Mouse (Mus musculus) forebrain, embryonic 10.5 days (tissue): Measurements from ENCODE around the gene Lim2. TPM values are rescaled to one million over a fixed set of nuclear protein-coding genes. Genes with fewer than 3 reads are reported as not detected.

Experiments
- DNase-seq: peaks from one replicate; pipeline ENCODE4 v3.0.0-alpha.2; 2017; ENCODE audit warnings: low spot score; ENCODE audit errors: extremely low spot score
- H3K27ac ChIP-seq: fragments of 300-500 bp; sonication (generic); 2 replicates; pipeline ENCODE4 v1.5.1; 2016; ENCODE audit warnings: mild to moderate bottlenecking
- H3K27me3 ChIP-seq: fragments of 300-500 bp; sonication (generic); 2 replicates; pipeline ENCODE4 v1.6.1; 2016; ENCODE audit warnings: mild to moderate bottlenecking; ENCODE audit not compliant: poor library complexity, severe bottlenecking
- H3K36me3 ChIP-seq: fragments of 300-500 bp; sonication (generic); replicated peaks from 2 replicates; pipeline ENCODE4 v1.6.1; 2016; ENCODE audit warnings: mild to moderate bottlenecking, moderate library complexity
- H3K4me1 ChIP-seq: fragments of 300-500 bp; sonication (generic); 2 replicates; pipeline ENCODE4 v1.6.1; 2016
- H3K4me3 ChIP-seq: fragments of 300-500 bp; sonication (generic); 2 replicates; pipeline ENCODE4 v1.5.1; 2016; ENCODE audit warnings: mild to moderate bottlenecking, moderate library complexity
- H3K9me3 ChIP-seq: fragments of 300-500 bp; sonication (generic); 2 replicates; pipeline ENCODE4 v1.6.1; 2016; ENCODE audit warnings: mild to moderate bottlenecking, moderate library complexity
- WGBS: fragments of 180-500 bp; shearing (Covaris S2); methylation state at CpG from one replicate; pipeline ENCODE4 v1.1.7; 2016; 5-methylcytosine and 5-hydroxymethylcytosine counted together
- microRNA-seq: library from miRNA; unstranded; fragments of <30 nt; microRNA quantifications from one replicate; pipeline ENCODE4, GENCODE M21; 2017
- polyA plus RNA-seq: library from polyadenylated mRNA; unstranded; fragments of >200 nt; fragmentation: Nextera tagmentation; extraction: Ambion mirVana; gene quantifications from 2 replicates; pipeline ENCODE4 v1.2.1, GENCODE M21; 2016

Lim2 gene
- polyA plus RNA-seq, 1 experiment from 2014 or later = not detected

- no peak overlapping the region for H3K27ac ChIP-seq
- H3K9me3 ChIP-seq = no peaks in the 10 kb centered on the region
- WGBS = 80% methylated on average over 3 of the region's 3 CpGs
- H3K4me1 ChIP-seq = peaks cover 23% of the 10 kb centered on the region
- DNase-seq = no peak
- H3K4me3 ChIP-seq = no peak overlapping the region
- no peaks in the 10 kb centered on the region for H3K36me3 ChIP-seq
- H3K27me3 ChIP-seq = peaks cover 34% of the 10 kb centered on the region
Observed at GRCm38 (mm10) chr7:43481191-43481590, 53.7 kb downstream of the Lim2 start.

- Histone ChIP-seq H3K36me3 (no peaks in the 10 kb centered on the region), H3K4me3 (no peak overlapping the region), H3K4me1 (peaks cover 15% of the 10 kb centered on the region), H3K27ac (no peak overlapping the region), H3K9me3 (no peaks in the 10 kb centered on the region), H3K27me3 (peaks cover 24% of the 10 kb centered on the region)
- DNase-seq = no peak
- WGBS = 73% methylated on average over 8 of the region's 8 CpGs
Observed at GRCm38 (mm10) chr7:43482090-43482716, 54.7 kb downstream of the Lim2 start.

- H3K27ac ChIP-seq = no peak overlapping the region
- no peak for DNase-seq
- H3K36me3 ChIP-seq = no peaks in the 10 kb centered on the region
- H3K9me3 ChIP-seq = no peaks in the 10 kb centered on the region
- peaks cover 15% of the 10 kb centered on the region for H3K4me1 ChIP-seq
- H3K27me3 ChIP-seq = peaks cover 13% of the 10 kb centered on the region
- no peak overlapping the region for H3K4me3 ChIP-seq
- WGBS = 16% methylated on average over 10 of the region's 10 CpGs
Observed at GRCm38 (mm10) chr7:43483236-43483635, 55.8 kb downstream of the Lim2 start.

Small RNA genes within 50 kb of the gene (microRNA-seq; reads per million reads assigned to microRNA genes)
- gene Mir7051 = not detected

Other genes with a start within 250 kb of the Lim2 start
- gene Zfp715, start 114.4 kb upstream of the Lim2 start, polyA plus RNA-seq = 11.3 TPM in 2 replicates
- gene Siglecf, start 76.3 kb upstream of the Lim2 start, polyA plus RNA-seq = 0.15 and 0.25 TPM in 2 replicates
- gene Siglecg, start 19.5 kb upstream of the Lim2 start, polyA plus RNA-seq = 0.15 TPM in 1 of 2 replicates, not detected in the other
- not detected in 2 replicates for gene Nkg7, start 9.4 kb downstream of the Lim2 start, polyA plus RNA-seq
- not detected in 2 replicates for gene Cldnd2, start 13.1 kb downstream of the Lim2 start, polyA plus RNA-seq
- 249 TPM in 2 replicates for gene Etfb, start 16.4 kb downstream of the Lim2 start, polyA plus RNA-seq
- gene Gm45233, start 16.5 kb downstream of the Lim2 start, polyA plus RNA-seq = 0.31 and 0.50 TPM in 2 replicates
- 2.1 and 2.7 TPM in 2 replicates for gene Vsig10l, start 35.5 kb downstream of the Lim2 start, polyA plus RNA-seq
- gene Iglon5, start 62.4 kb downstream of the Lim2 start, polyA plus RNA-seq = 0.80 and 1.1 TPM in 2 replicates
- gene 4931406B18Rik, start 78.3 kb downstream of the Lim2 start, polyA plus RNA-seq = not detected in 2 replicates
- 0.70 and 0.86 TPM in 2 replicates for gene Cd33, start 116.8 kb downstream of the Lim2 start, polyA plus RNA-seq
- gene Zfp658, start 134.6 kb downstream of the Lim2 start, polyA plus RNA-seq = 4.8 and 5.1 TPM in 2 replicates
- gene Zfp719, start 151.9 kb downstream of the Lim2 start, polyA plus RNA-seq = 14.6 and 15.3 TPM in 2 replicates
- gene Zfp819, start 179.5 kb downstream of the Lim2 start, polyA plus RNA-seq = 1.5 and 2.3 TPM in 2 replicates
- gene Ceacam18, start 207.0 kb downstream of the Lim2 start, polyA plus RNA-seq = not detected in 2 replicates
- 0.21 and 0.22 TPM in 2 replicates for gene Siglece, start 232.5 kb downstream of the Lim2 start, polyA plus RNA-seq
- 15.7 and 18.4 TPM in 2 replicates for gene Ctu1, start 244.3 kb downstream of the Lim2 start, polyA plus RNA-seq